Mouse (Mus musculus): Measurements from ENCODE around the gene Olfr49.
A peak's percentile ranks its signal among the peaks of the same experiment; 100 is the strongest.

The Olfr49 gene

GRCm38 (mm10) chr14:54284839-54285238 lies at the start of gene Olfr49:
TSS of gene Olfr49 (minus strand) at chr14:54284939.
- DNase-seq, result no peak

GRCm38 (mm10) chr14:54333452-54334189 lies 48.9 kb upstream of the Olfr49 start:
- DNase-seq, result peak; percentile 21 to 43

- DNase-seq, result no peak
These were observed 47.7 kb upstream of the Olfr49 start for GRCm38 (mm10) chr14:54332176-54333074.

- no peak for DNase-seq
These were observed 46.4 kb upstream of the Olfr49 start for GRCm38 (mm10) chr14:54331178-54331577.

- no peak for DNase-seq
These were observed 44.5 kb upstream of the Olfr49 start for GRCm38 (mm10) chr14:54329201-54329600.

- no peak for DNase-seq
These were observed 43.8 kb upstream of the Olfr49 start for GRCm38 (mm10) chr14:54328548-54328947.

- DNase-seq, result no peak
These were observed 39.7 kb upstream of the Olfr49 start for GRCm38 (mm10) chr14:54324486-54324885.

- no peak for DNase-seq
These were observed 37.0 kb upstream of the Olfr49 start for GRCm38 (mm10) chr14:54321556-54322376.

- DNase-seq, result peak in 1 of 2 experiments; percentile 6
These were observed 27.0 kb upstream of the Olfr49 start for GRCm38 (mm10) chr14:54311763-54312162.

GRCm38 (mm10) chr14:54300676-54301075 lies 15.9 kb upstream of the Olfr49 start:
- DNase-seq, result no peak

- peak in 1 of 2 experiments; percentile 1 for DNase-seq
These were observed 15.4 kb upstream of the Olfr49 start for GRCm38 (mm10) chr14:54300136-54300535.

- no peak for DNase-seq
These were observed 8.3 kb downstream of the Olfr49 start for GRCm38 (mm10) chr14:54276446-54276845.

GRCm38 (mm10) chr14:54272696-54273095 lies 12.0 kb downstream of the Olfr49 start:
- DNase-seq, result no peak

- no peak for DNase-seq
These were observed 12.6 kb downstream of the Olfr49 start for GRCm38 (mm10) chr14:54271976-54272606.

GRCm38 (mm10) chr14:54270413-54270812 lies 14.3 kb downstream of the Olfr49 start:
- DNase-seq, result no peak

- DNase-seq, result no peak
These were observed 15.2 kb downstream of the Olfr49 start for GRCm38 (mm10) chr14:54269566-54269965.

- DNase-seq, result no peak
These were observed 16.8 kb downstream of the Olfr49 start for GRCm38 (mm10) chr14:54267966-54268365.

- DNase-seq, result no peak
These were observed 18.8 kb downstream of the Olfr49 start for GRCm38 (mm10) chr14:54265951-54266350.

GRCm38 (mm10) chr14:54265093-54265492 lies 19.6 kb downstream of the Olfr49 start:
- DNase-seq, result no peak

- no peak for DNase-seq
These were observed 20.5 kb downstream of the Olfr49 start for GRCm38 (mm10) chr14:54264231-54264630.

GRCm38 (mm10) chr14:54263099-54263498 lies 21.6 kb downstream of the Olfr49 start:
- DNase-seq, result no peak

GRCm38 (mm10) chr14:54262622-54263021 lies 22.1 kb downstream of the Olfr49 start:
- no peak for DNase-seq

Data from cerebellum, postnatal 10 days (tissue).